Mouse (Mus musculus) stomach, embryonic 14.5 days (tissue): ENCODE data around the gene Kank4. TPM values are rescaled to one million over a fixed set of nuclear protein-coding genes. Genes with fewer than 3 reads are reported as not detected.

ENCODE experiments used
- ATAC-seq: fragments of 200-750 bp; cut with Nextera tagmentation; 2 replicates; pipeline ENCODE4 v1.8.0; 2017; ENCODE audit warnings: low read depth, moderate TSS enrichment; ENCODE audit not compliant: insufficient number of reproducible peaks, insufficient read depth, low FRiP score
- H3K27ac ChIP-seq: fragments of 300-500 bp; sonication (generic); 2 replicates; pipeline ENCODE4 v1.5.1; 2014; ENCODE audit warnings: mild to moderate bottlenecking, low read length, moderate library complexity, mixed read lengths
- H3K27me3 ChIP-seq: fragments of 300-500 bp; sonication (generic); 2 replicates; pipeline ENCODE4 v1.6.1; 2014; ENCODE audit warnings: low read length, control low read depth, mixed read lengths; ENCODE audit not compliant: control insufficient read depth, insufficient read depth
- H3K36me3 ChIP-seq: fragments of 300-500 bp; sonication (generic); 2 replicates; pipeline ENCODE4 v1.6.1; 2014; ENCODE audit warnings: mild to moderate bottlenecking, control low read depth, low read length, moderate library complexity, mixed read lengths; ENCODE audit not compliant: control insufficient read depth, insufficient read depth
- H3K4me1 ChIP-seq: fragments of 300-500 bp; sonication (generic); 2 replicates; pipeline ENCODE4 v1.6.1; 2014; ENCODE audit warnings: low read length, control low read depth, mixed read lengths; ENCODE audit not compliant: control insufficient read depth, insufficient read depth
- H3K4me2 ChIP-seq: fragments of 300-500 bp; sonication (generic); replicated peaks from 2 replicates; pipeline ENCODE4 v1.6.1; 2014; ENCODE audit warnings: low read depth, low read length, control low read depth
- H3K4me3 ChIP-seq: fragments of 300-500 bp; sonication (generic); 2 replicates; pipeline ENCODE4 v1.5.1; 2014; ENCODE audit warnings: low read depth, low read length, control low read depth
- H3K9ac ChIP-seq: fragments of 300-500 bp; sonication (generic); replicated peaks from 2 replicates; pipeline ENCODE4 v1.6.1; 2014; ENCODE audit warnings: low read depth, mild to moderate bottlenecking, control low read depth, low read length, moderate library complexity, mixed read lengths
- H3K9me3 ChIP-seq: fragments of 300-500 bp; sonication (generic); 2 replicates; pipeline ENCODE4 v1.6.1; 2016; ENCODE audit warnings: low read depth, low read length, control low read depth; ENCODE audit not compliant: control insufficient read depth
- WGBS: fragments of 180-500 bp; shearing (Covaris S2); extraction: QIAGEN DNeasy Blood & Tissue Kit; methylation state at CpG from one replicate; pipeline ENCODE4 v1.1.7; 2014; 5-methylcytosine and 5-hydroxymethylcytosine counted together
- polyA plus RNA-seq: library from polyadenylated mRNA; unstranded; fragments of >200 nt; fragmentation: Nextera tagmentation; extraction: Ambion mirVana; gene quantifications from 2 replicates; pipeline ENCODE4 v1.2.1, GENCODE M21; 2014

Gene Kank4
- 4.1 and 4.4 TPM in 2 replicates for polyA plus RNA-seq

- H3K27me3 ChIP-seq, result no peaks in the 10 kb centered on the region
- peak within 1 kb of the TSS; percentile 79 for H3K9ac ChIP-seq
- no peaks in the 10 kb centered on the region for H3K9me3 ChIP-seq
- H3K4me3 ChIP-seq, result peak within 1 kb of the TSS; percentile 82
- ATAC-seq, result peak; percentile 78
- H3K4me2 ChIP-seq, result peak within 1 kb of the TSS; percentile 94
- under 1% methylated on average over 69 of the region's 72 CpGs for WGBS
- H3K36me3 ChIP-seq, result no peaks in the 10 kb centered on the region
- H3K4me1 ChIP-seq, result peaks cover 14% of the 10 kb centered on the region; the same call in 1 of the 2 replicates
- peak within 1 kb of the TSS; percentile 66 for H3K27ac ChIP-seq
These were observed at the start of gene Kank4 for GRCm38 (mm10) chr4:98817184-98817911. Gene Kank4, minus strand, starts transcription at chr4:98817537.

GRCm38 (mm10) chr4:98865386-98866237 is 48.3 kb upstream of the Kank4 start:
- no peak overlapping the region for H3K9ac ChIP-seq
- no peaks in the 10 kb centered on the region for H3K36me3 ChIP-seq
- H3K27ac ChIP-seq, result no peak overlapping the region; the same call in 1 of the 2 replicates
- WGBS, result 57% methylated on average over 14 of the region's 14 CpGs
- no peaks in the 10 kb centered on the region for H3K27me3 ChIP-seq
- no peak for ATAC-seq
- no peaks in the 10 kb centered on the region for H3K9me3 ChIP-seq
- no peaks in the 10 kb centered on the region; the same call in 1 of the 2 replicates for H3K4me1 ChIP-seq
- H3K4me2 ChIP-seq, result no peak overlapping the region
- no peak overlapping the region for H3K4me3 ChIP-seq

DNA sequence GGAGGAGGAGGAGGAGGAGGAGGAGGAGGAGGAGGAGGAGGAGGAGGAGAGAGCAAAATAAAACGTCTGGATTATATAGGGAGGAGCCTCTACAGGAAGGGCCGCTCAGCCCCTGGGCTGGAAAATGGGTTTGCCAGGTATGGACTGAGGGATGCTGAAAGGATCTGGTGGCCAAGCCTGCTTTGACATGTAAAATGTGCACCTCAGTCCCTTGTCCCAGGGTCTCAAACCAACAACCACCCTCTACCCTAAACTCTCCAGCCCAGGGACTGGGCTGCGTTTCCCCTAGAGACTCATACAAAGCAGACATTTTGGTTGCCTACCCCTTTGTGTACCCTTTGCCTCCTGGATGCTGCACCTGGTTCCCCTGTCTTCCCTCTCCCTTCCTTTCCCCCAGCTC is 47.2 kb upstream of the Kank4 start:
- Histone ChIP-seq H3K36me3 (no peaks in the 10 kb centered on the region), H3K4me2 (no peak overlapping the region), H3K4me1 (no peaks in the 10 kb centered on the region; the same call in 1 of the 2 replicates), H3K4me3 (no peak overlapping the region), H3K9ac (no peak overlapping the region), H3K27me3 (no peaks in the 10 kb centered on the region), H3K27ac (no peak overlapping the region), H3K9me3 (0 out of 2 replicates have a peak, but pooled peaks cover 5% of the 10 kb centered on the region)
- ATAC-seq, result no peak
- WGBS, result 80% methylated on average over 3 of the region's 3 CpGs

GRCm38 (mm10) chr4:98864094-98864493 is 46.8 kb upstream of the Kank4 start:
- H3K9ac ChIP-seq, result no peak overlapping the region
- WGBS, result 31% methylated on average over 1 of the region's 2 CpGs

GRCm38 (mm10) chr4:98863451-98863850 is 46.1 kb upstream of the Kank4 start:
- no peaks in the 10 kb centered on the region for H3K36me3 ChIP-seq
- no peak overlapping the region for H3K4me3 ChIP-seq
- 0 out of 2 replicates have a peak, but pooled peaks cover 6% of the 10 kb centered on the region for H3K9me3 ChIP-seq
- WGBS, result 86% methylated on average over 2 of the region's 2 CpGs
- no peak for ATAC-seq
- no peaks in the 10 kb centered on the region; the same call in 1 of the 2 replicates for H3K4me1 ChIP-seq
- no peak overlapping the region for H3K27ac ChIP-seq
- H3K4me2 ChIP-seq, result no peak overlapping the region
- H3K9ac ChIP-seq, result no peak overlapping the region
- no peaks in the 10 kb centered on the region for H3K27me3 ChIP-seq

More at GRCm38 (mm10) chr4:98864094-98864493, 46.8 kb upstream of the Kank4 start:
- H3K4me1 ChIP-seq, result no peaks in the 10 kb centered on the region; the same call in 1 of the 2 replicates
- H3K27ac ChIP-seq, result no peak overlapping the region
- no peak for ATAC-seq
- H3K4me3 ChIP-seq, result no peak overlapping the region
- 0 out of 2 replicates have a peak, but pooled peaks cover 6% of the 10 kb centered on the region for H3K9me3 ChIP-seq
- no peak overlapping the region for H3K4me2 ChIP-seq
- H3K36me3 ChIP-seq, result no peaks in the 10 kb centered on the region
- no peaks in the 10 kb centered on the region for H3K27me3 ChIP-seq

DNA sequence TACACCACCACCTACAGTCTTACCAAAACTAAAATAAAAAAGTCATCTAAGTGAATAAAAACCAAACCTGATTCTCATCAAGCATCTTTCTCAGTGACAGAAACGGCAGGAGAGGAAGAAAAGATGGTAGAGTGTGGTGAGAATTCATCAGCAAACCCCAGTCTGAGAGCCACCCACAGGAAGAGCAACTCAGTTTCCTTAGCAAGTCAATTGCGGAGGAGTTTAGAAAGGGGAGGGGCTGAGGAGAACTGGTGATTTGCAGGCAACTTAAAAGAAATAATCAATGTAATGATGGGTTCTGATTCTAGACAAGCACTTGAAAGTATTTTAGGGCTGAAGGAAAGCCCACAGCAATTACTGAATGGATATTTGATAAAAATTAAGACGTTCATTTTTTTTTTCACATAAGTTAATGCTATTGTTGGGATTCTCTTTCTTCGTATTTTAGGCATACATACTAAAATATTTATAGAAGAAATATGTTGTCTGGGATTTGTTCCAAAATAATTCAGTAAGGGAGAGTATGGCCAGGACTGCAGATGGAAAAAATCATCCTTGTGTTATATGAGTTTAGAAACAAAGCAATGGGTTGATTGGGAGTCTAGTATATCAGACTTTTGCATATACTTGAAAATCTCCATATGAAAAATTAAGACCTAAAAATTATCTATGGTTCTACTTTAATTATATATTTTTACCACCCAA is 41.0 kb upstream of the Kank4 start:
- Histone ChIP-seq H3K4me1 (peaks cover 4% of the 10 kb centered on the region; the same call in 1 of the 2 replicates), H3K36me3 (no peaks in the 10 kb centered on the region), H3K27ac (peak overlapping the region; percentile 52; the same call in 1 of the 2 replicates), H3K9ac (no peak overlapping the region), H3K9me3 (0 out of 2 replicates have a peak, but pooled peaks cover 6% of the 10 kb centered on the region), H3K4me2 (no peak overlapping the region), H3K4me3 (no peak overlapping the region), H3K27me3 (no peaks in the 10 kb centered on the region)
- no peak for ATAC-seq
- WGBS, result 36% methylated on average over 4 of the region's 4 CpGs

DNA sequence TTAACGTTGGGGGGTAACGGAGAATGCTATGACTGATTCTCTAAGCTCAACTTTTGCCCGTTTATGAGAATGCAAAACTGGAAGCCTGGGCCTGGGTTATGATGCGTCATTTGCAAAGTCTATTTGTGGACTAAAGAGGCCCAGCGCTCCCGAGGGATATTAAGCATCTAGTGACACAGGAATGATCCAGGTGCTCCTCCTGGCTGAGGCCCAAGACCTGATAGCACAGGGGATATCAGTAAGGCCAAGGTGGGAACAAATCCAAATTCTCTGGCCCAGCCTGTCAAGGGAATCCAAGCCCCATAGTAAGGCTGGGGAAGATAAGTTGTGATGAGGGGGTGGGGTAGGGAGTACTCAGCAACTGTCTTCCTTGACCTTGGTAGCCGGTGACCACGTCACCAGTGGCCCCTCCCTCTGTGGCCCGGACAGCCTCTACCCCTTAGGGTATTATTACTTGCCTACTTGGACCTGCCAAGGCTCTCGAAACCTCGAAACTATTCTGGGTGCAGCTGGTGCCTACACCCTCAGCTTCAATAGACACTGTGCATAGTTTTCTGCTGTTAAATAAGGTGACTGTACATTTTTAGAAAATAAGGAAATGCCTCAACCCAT is 39.8 kb upstream of the Kank4 start:
- no peaks in the 10 kb centered on the region for H3K36me3 ChIP-seq
- WGBS, result 67% methylated on average over 11 of the region's 11 CpGs
- H3K9ac ChIP-seq, result no peak overlapping the region
- no peaks in the 10 kb centered on the region for H3K27me3 ChIP-seq
- no peak overlapping the region for H3K4me3 ChIP-seq
- ATAC-seq, result no peak
- H3K27ac ChIP-seq, result peak overlapping the region; percentile 22; the same call in 1 of the 2 replicates
- H3K4me2 ChIP-seq, result no peak overlapping the region
- H3K9me3 ChIP-seq, result 0 out of 2 replicates have a peak, but pooled peaks cover 6% of the 10 kb centered on the region
- H3K4me1 ChIP-seq, result peaks cover 4% of the 10 kb centered on the region; the same call in 1 of the 2 replicates
